Mouse (Mus musculus): Measurements from ENCODE around the gene Col9a2.

Gene Col9a2

DNA sequence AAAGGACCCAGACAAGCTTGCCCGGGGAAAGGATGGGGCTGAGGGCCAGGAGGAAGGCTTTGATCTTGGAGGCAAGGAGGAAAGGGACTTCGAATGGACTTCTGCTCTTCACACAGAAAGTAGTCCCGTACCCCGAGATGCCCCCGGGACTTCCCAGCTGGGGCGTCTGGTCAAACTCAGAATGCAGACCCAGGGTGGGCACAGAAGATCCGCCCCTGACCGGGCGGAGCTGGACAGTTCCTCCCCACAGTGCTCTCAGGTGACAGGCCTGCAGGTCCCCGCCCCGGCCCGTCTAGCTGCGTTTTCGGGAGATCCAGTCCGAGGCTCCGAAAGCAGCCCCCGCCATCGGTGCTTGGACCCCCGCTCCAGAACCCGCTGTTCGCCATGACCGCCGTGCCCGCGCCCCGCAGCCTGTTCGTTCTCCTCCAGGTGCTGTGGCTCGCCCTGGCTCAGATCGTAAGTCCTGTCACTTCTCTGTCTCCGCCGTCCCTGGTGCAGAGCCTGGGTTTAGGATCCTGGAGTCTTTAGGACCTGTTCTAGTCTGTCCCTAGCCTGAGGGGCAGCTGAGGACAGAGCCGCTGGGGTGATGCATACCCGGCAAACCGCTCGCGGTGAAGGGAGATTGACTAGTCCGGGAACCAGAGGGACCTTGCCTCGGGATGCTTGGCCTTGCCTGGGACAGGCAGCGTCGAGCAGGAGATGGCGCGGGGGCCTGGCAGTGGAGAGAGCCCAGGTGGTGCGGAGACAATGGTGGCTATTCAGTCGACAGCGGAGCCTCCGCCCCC is at the start of gene Col9a2:
Gene Col9a2 (plus strand): TSS at position 55 of the 785 bp plus-strand sequence.
- Histone ChIP-seq H3K4me1 (replicated peaks; ENCODE audit: low read depth, low read length) (peaks cover 55% of the 10 kb centered on the region), H3K27me3 (ENCODE audit: insufficient read depth, low read length) (peaks cover 31% of the 10 kb centered on the region), H3K4me3 (replicated peaks; ENCODE audit: low read length) (peak within 1 kb of the TSS; percentile 80), H3K9me3 (ENCODE audit: low read length) (no peaks in the 10 kb centered on the region), H3K36me3 (ENCODE audit: insufficient read depth, low read length) (no peaks in the 10 kb centered on the region)
- TF ChIP-seq POU5F1 (IDR thresholded peaks at IDR 0.05; ENCODE audit: borderline replicate concordance, low read length), result no peak
- no peak for TF ChIP-seq NANOG (IDR thresholded peaks at IDR 0.05; ENCODE audit: borderline replicate concordance, low read length)
- TF ChIP-seq CTCF (conservative IDR thresholded peaks at IDR 0.05; ENCODE audit: low read length), result no peak

DNA sequence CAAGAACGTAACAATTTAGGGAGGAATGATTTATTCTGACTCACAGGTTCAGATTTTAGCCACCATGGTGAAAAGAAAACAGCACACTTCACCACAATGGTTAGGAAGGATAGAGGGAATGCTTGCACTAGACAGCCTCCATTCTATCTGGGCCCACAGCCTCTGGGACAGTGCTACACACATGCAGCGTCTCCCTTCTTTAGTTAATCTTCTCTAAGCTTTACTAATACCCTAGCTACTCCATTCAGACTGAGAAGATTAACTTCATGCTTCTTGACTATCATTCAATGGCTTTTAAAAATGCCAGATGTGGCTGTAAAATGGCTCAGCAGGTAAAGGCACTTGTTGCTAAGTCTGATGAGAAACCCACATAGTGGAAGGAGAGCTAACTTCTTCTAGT is 46.9 kb upstream of the Col9a2 start:
- Histone ChIP-seq H3K4me1 (replicated peaks; ENCODE audit: low read depth, low read length) (peaks cover 8% of the 10 kb centered on the region), H3K36me3 (ENCODE audit: insufficient read depth, low read length) (no peaks in the 10 kb centered on the region), H3K27me3 (ENCODE audit: insufficient read depth, low read length) (no peaks in the 10 kb centered on the region), H3K4me3 (replicated peaks; ENCODE audit: low read length) (no peak overlapping the region), H3K9me3 (ENCODE audit: low read length) (no peaks in the 10 kb centered on the region)
- TF ChIP-seq CTCF (conservative IDR thresholded peaks at IDR 0.05; ENCODE audit: low read length), result no peak
- no peak for TF ChIP-seq POU5F1 (IDR thresholded peaks at IDR 0.05; ENCODE audit: borderline replicate concordance, low read length)
- no peak for TF ChIP-seq NANOG (IDR thresholded peaks at IDR 0.05; ENCODE audit: borderline replicate concordance, low read length)

- Histone ChIP-seq H3K27me3 (ENCODE audit: insufficient read depth, low read length) (no peaks in the 10 kb centered on the region), H3K4me3 (replicated peaks; ENCODE audit: low read length) (no peak overlapping the region), H3K4me1 (replicated peaks; ENCODE audit: low read depth, low read length) (peaks cover 8% of the 10 kb centered on the region), H3K9me3 (ENCODE audit: low read length) (no peaks in the 10 kb centered on the region), H3K36me3 (ENCODE audit: insufficient read depth, low read length) (no peaks in the 10 kb centered on the region)
- TF ChIP-seq CTCF (conservative IDR thresholded peaks at IDR 0.05; ENCODE audit: low read length) (no peak), POU5F1 (IDR thresholded peaks at IDR 0.05; ENCODE audit: borderline replicate concordance, low read length) (no peak), NANOG (IDR thresholded peaks at IDR 0.05; ENCODE audit: borderline replicate concordance, low read length) (no peak)
Measured at GRCm38 (mm10) chr4:120993025-120993424, 46.2 kb upstream of the Col9a2 start.

GRCm38 (mm10) chr4:120995911-120996310 is 43.3 kb upstream of the Col9a2 start:
- TF ChIP-seq CTCF (conservative IDR thresholded peaks at IDR 0.05; ENCODE audit: low read length), result no peak
- no peak for TF ChIP-seq NANOG (IDR thresholded peaks at IDR 0.05; ENCODE audit: borderline replicate concordance, low read length)
- no peak for TF ChIP-seq POU5F1 (IDR thresholded peaks at IDR 0.05; ENCODE audit: borderline replicate concordance, low read length)
- Histone ChIP-seq H3K4me1 (replicated peaks; ENCODE audit: low read depth, low read length) (peaks cover 8% of the 10 kb centered on the region), H3K36me3 (ENCODE audit: insufficient read depth, low read length) (no peaks in the 10 kb centered on the region), H3K4me3 (replicated peaks; ENCODE audit: low read length) (no peak overlapping the region), H3K27me3 (ENCODE audit: insufficient read depth, low read length) (no peaks in the 10 kb centered on the region), H3K9me3 (ENCODE audit: low read length) (no peaks in the 10 kb centered on the region)

- Histone ChIP-seq H3K9me3 (ENCODE audit: low read length) (no peaks in the 10 kb centered on the region), H3K36me3 (ENCODE audit: insufficient read depth, low read length) (no peaks in the 10 kb centered on the region), H3K4me3 (replicated peaks; ENCODE audit: low read length) (no peak overlapping the region), H3K4me1 (replicated peaks; ENCODE audit: low read depth, low read length) (no peaks in the 10 kb centered on the region), H3K27me3 (ENCODE audit: insufficient read depth, low read length) (no peaks in the 10 kb centered on the region)
- TF ChIP-seq POU5F1 (IDR thresholded peaks at IDR 0.05; ENCODE audit: borderline replicate concordance, low read length) (no peak), CTCF (conservative IDR thresholded peaks at IDR 0.05; ENCODE audit: low read length) (no peak), NANOG (IDR thresholded peaks at IDR 0.05; ENCODE audit: borderline replicate concordance, low read length) (no peak)
Measured at GRCm38 (mm10) chr4:121001042-121001441, 38.1 kb upstream of the Col9a2 start.

GRCm38 (mm10) chr4:121001659-121002058 is 37.5 kb upstream of the Col9a2 start:
- TF ChIP-seq POU5F1 (IDR thresholded peaks at IDR 0.05; ENCODE audit: borderline replicate concordance, low read length), result no peak
- no peak for TF ChIP-seq NANOG (IDR thresholded peaks at IDR 0.05; ENCODE audit: borderline replicate concordance, low read length)
- no peak for TF ChIP-seq CTCF (conservative IDR thresholded peaks at IDR 0.05; ENCODE audit: low read length)
- Histone ChIP-seq H3K4me3 (replicated peaks; ENCODE audit: low read length) (no peak overlapping the region), H3K4me1 (replicated peaks; ENCODE audit: low read depth, low read length) (no peaks in the 10 kb centered on the region)

DNA sequence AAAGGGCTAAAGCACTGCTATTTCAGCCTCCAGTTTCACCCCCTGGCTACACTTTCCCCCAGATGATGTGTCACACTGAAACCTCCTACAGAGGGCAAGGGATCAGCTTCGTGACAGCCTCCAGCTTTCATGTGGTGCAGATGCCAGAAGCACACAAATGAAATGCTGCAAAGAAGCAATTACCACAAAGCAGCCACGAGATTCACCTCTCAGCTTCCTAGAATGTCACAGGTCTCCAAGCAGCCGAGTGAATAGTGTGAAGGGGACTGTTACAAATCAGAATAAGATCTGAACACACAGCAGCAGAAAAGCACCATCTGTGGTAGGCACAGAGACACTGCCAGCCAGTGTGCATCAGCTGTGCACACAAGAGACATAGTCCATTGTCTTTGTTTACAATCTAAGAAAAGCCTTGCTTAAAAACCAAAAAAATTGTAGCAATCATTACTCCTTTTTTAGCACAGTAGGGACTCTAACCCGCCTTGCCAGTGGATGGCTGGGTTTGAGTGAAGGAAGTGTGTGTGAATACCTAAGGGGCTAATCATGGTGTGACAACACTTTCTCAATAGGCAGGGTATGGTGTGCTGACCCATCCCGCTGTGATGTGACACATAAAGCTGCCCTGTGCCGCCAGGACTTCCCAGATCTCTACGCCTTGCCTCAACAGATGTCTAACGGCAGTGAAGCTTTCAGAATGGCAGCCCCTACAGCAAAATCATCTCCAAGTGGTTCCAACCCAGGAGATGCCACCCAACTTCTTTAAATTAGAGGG is 36.6 kb upstream of the Col9a2 start:
- no peaks in the 10 kb centered on the region for H3K9me3 ChIP-seq (ENCODE audit: low read length)
- no peaks in the 10 kb centered on the region for H3K27me3 ChIP-seq (ENCODE audit: insufficient read depth, low read length)
- H3K36me3 ChIP-seq (ENCODE audit: insufficient read depth, low read length), result no peaks in the 10 kb centered on the region
- TF ChIP-seq POU5F1 (IDR thresholded peaks at IDR 0.05; ENCODE audit: borderline replicate concordance, low read length), result no peak
- H3K4me1 ChIP-seq (replicated peaks; ENCODE audit: low read depth, low read length), result no peaks in the 10 kb centered on the region
- H3K4me3 ChIP-seq (replicated peaks; ENCODE audit: low read length), result no peak overlapping the region

More at GRCm38 (mm10) chr4:121001659-121002058, 37.5 kb upstream of the Col9a2 start:
- Histone ChIP-seq H3K36me3 (ENCODE audit: insufficient read depth, low read length) (no peaks in the 10 kb centered on the region), H3K9me3 (ENCODE audit: low read length) (no peaks in the 10 kb centered on the region), H3K27me3 (ENCODE audit: insufficient read depth, low read length) (no peaks in the 10 kb centered on the region)

- no peak for TF ChIP-seq NANOG (IDR thresholded peaks at IDR 0.05; ENCODE audit: borderline replicate concordance, low read length)
- no peak for TF ChIP-seq CTCF (conservative IDR thresholded peaks at IDR 0.05; ENCODE audit: low read length)
- TF ChIP-seq POU5F1 (IDR thresholded peaks at IDR 0.05; ENCODE audit: borderline replicate concordance, low read length), result no peak
- no peaks in the 10 kb centered on the region for H3K36me3 ChIP-seq (ENCODE audit: insufficient read depth, low read length)
- no peaks in the 10 kb centered on the region for H3K9me3 ChIP-seq (ENCODE audit: low read length)
- no peaks in the 10 kb centered on the region for H3K4me1 ChIP-seq (replicated peaks; ENCODE audit: low read depth, low read length)
- H3K4me3 ChIP-seq (replicated peaks; ENCODE audit: low read length), result no peak overlapping the region
- H3K27me3 ChIP-seq (ENCODE audit: insufficient read depth, low read length), result no peaks in the 10 kb centered on the region
Measured at GRCm38 (mm10) chr4:121003611-121004091, 35.5 kb upstream of the Col9a2 start.

Measured in E14TG2a.4 (cell line).